Mouse (Mus musculus) effector memory CD4-positive, alpha-beta T cell, adult 7 months (primary cell): ENCODE results near the gene Pola2. TPM values are rescaled to one million over a fixed set of nuclear protein-coding genes. Genes with fewer than 3 reads are reported as not detected.

Experiments used
- polyA plus RNA-seq: library from polyadenylated mRNA; unstranded; fragments of 100-300 nt; shearing (Covaris generic); gene quantifications from one replicate; pipeline ENCODE4 v1.2.1, GENCODE M21; 2017

The Pola2 gene
- polyA plus RNA-seq: 35.9 TPM

GRCm38 (mm10) chr19:5963883-5964562, at the start of gene Pola2:
Gene Pola2 (minus strand): TSS chr19:5964202.

GRCm38 (mm10) chr19:5986043-5986442, 22.0 kb upstream of the Pola2 start, which contains the start of gene Slc22a20:
Gene Slc22a20 (minus strand): TSS chr19:5986143.

GRCm38 (mm10) chr19:5924713-5925093, 39.3 kb downstream of the Pola2 start, which contains the start of gene Cdc42ep2:
Gene Cdc42ep2 (minus strand): TSS chr19:5924816.

GRCm38 (mm10) chr19:5913007-5913719, 50.8 kb downstream of the Pola2 start, which contains the start of gene Dpf2:
Gene Dpf2 (minus strand): TSS chr19:5913010.

GRCm38 (mm10) chr19:5894002-5894678, 69.9 kb downstream of the Pola2 start, which contains the start of gene Tigd3:
Gene Tigd3 (minus strand): TSS chr19:5894149.

Other genes starting within 250 kb of the Pola2 start
- 53.7 TPM for gene Ehbp1l1, start 237.9 kb downstream of the Pola2 start, polyA plus RNA-seq
- gene Fam89b, start 234.5 kb downstream of the Pola2 start, polyA plus RNA-seq: 83.2 TPM
- gene Ltbp3, start 223.3 kb downstream of the Pola2 start, polyA plus RNA-seq: 0.33 TPM
- gene Scyl1, start 192.8 kb downstream of the Pola2 start, polyA plus RNA-seq: 62.6 TPM
- gene Frmd8, start 88.9 kb downstream of the Pola2 start, polyA plus RNA-seq: 120 TPM
- gene Slc25a45, start 86.4 kb downstream of the Pola2 start, polyA plus RNA-seq: 21.1 TPM
- 0.30 TPM for gene Tigd3, start 70.1 kb downstream of the Pola2 start, polyA plus RNA-seq
- gene Dpf2, start 51.2 kb downstream of the Pola2 start, polyA plus RNA-seq: 126 TPM
- 0.29 TPM for gene Cdc42ep2, start 39.4 kb downstream of the Pola2 start, polyA plus RNA-seq
- gene Slc22a20, start 21.9 kb upstream of the Pola2 start, polyA plus RNA-seq: not detected
- gene Capn1, start 51.7 kb upstream of the Pola2 start, polyA plus RNA-seq: 43.6 TPM
- gene Syvn1, start 82.4 kb upstream of the Pola2 start, polyA plus RNA-seq: 55.4 TPM
- 22.8 TPM for gene Mrpl49, start 93.6 kb upstream of the Pola2 start, polyA plus RNA-seq
- 995 TPM for gene Fau, start 93.6 kb upstream of the Pola2 start, polyA plus RNA-seq
- 17.7 TPM for gene Znhit2, start 97.0 kb upstream of the Pola2 start, polyA plus RNA-seq
- 6.2 TPM for gene Tm7sf2, start 104.2 kb upstream of the Pola2 start, polyA plus RNA-seq
- gene Vps51, start 113.0 kb upstream of the Pola2 start, polyA plus RNA-seq: 79.3 TPM
- not detected for gene Tmem262, start 115.8 kb upstream of the Pola2 start, polyA plus RNA-seq
- 1.2 TPM for gene Gm28374, start 118.1 kb upstream of the Pola2 start, polyA plus RNA-seq
- gene Zfpl1, start 120.8 kb upstream of the Pola2 start, polyA plus RNA-seq: 26.0 TPM
- gene Cdca5, start 120.8 kb upstream of the Pola2 start, polyA plus RNA-seq: 0.80 TPM
- not detected for gene AC131692.1, start 130.2 kb upstream of the Pola2 start, polyA plus RNA-seq
- not detected for gene Naaladl1, start 141.6 kb upstream of the Pola2 start, polyA plus RNA-seq
- gene Sac3d1, start 154.4 kb upstream of the Pola2 start, polyA plus RNA-seq: 6.3 TPM
- gene Snx15, start 164.1 kb upstream of the Pola2 start, polyA plus RNA-seq: 28.8 TPM
- gene Batf2, start 176.8 kb upstream of the Pola2 start, polyA plus RNA-seq: not detected
- gene Arl2, start 177.3 kb upstream of the Pola2 start, polyA plus RNA-seq: 38.1 TPM
- 0.33 TPM for gene Majin, start 220.2 kb upstream of the Pola2 start, polyA plus RNA-seq